Mouse (Mus musculus) MEL (cell line): ENCODE results near the gene Cyp1a2.

Source experiments
- CTCF ChIP-seq, 3 experiments: IDR thresholded peaks in 2 of 3; conservative IDR thresholded peaks in 1 of 3; 2 replicates each; pipeline ENCODE4 v1.5.1; 2011 to 2012; ENCODE audit warnings: low read length in 3 of 3, low read depth in 2 of 3, mild to moderate bottlenecking in 2 of 3, improper control_type of control experiment in 1 of 3, inconsistent platforms in 1 of 3, mixed read lengths in 1 of 3, moderate library complexity in 1 of 3; ENCODE audit not compliant: control insufficient read depth in 1 of 3, insufficient read depth in 1 of 3, poor library complexity in 1 of 3, severe bottlenecking in 1 of 3
- E2F4 ChIP-seq: IDR thresholded peaks from 2 replicates; pipeline ENCODE4 v1.6.1; 2011; ENCODE audit warnings: low read depth, low read length, improper control_type of control experiment, borderline replicate concordance
- GABPA ChIP-seq: IDR thresholded peaks from 2 replicates; pipeline ENCODE4 v1.6.1; 2012; ENCODE audit warnings: low read depth, mild to moderate bottlenecking, inconsistent platforms, low read length, improper control_type of control experiment, moderate library complexity
- KAT2A ChIP-seq: conservative IDR thresholded peaks from 2 replicates; pipeline ENCODE4 v1.6.1; 2012; ENCODE audit warnings: low read depth, low read length, improper control_type of control experiment, inconsistent platforms
- MAX ChIP-seq: IDR thresholded peaks from 2 replicates; pipeline ENCODE4 v1.6.1; 2011; ENCODE audit warnings: low read length, improper control_type of control experiment
- MEF2A ChIP-seq: IDR thresholded peaks from 2 replicates; pipeline ENCODE4 v1.6.1; 2014; ENCODE audit warnings: low read depth, mild to moderate bottlenecking, inconsistent platforms, low read length, improper control_type of control experiment; ENCODE audit not compliant: poor library complexity, insufficient replicate concordance, severe bottlenecking; ENCODE audit errors: extremely low read depth
- POLR2A ChIP-seq, 2 experiments: IDR thresholded peaks; 2 replicates each; pipeline ENCODE4 v1.6.1; 2011 to 2012; ENCODE audit warnings: low read length in 2 of 2, mild to moderate bottlenecking in 2 of 2, control low read depth in 1 of 2, improper control_type of control experiment in 1 of 2, low read depth in 1 of 2, moderate library complexity in 1 of 2; ENCODE audit not compliant: control insufficient read depth in 1 of 2, insufficient read depth in 1 of 2, poor library complexity in 1 of 2
- SIN3A ChIP-seq: IDR thresholded peaks from 2 replicates; pipeline ENCODE4 v1.6.1; 2012; ENCODE audit warnings: low read length, improper control_type of control experiment, inconsistent platforms
- TCF12 ChIP-seq: IDR thresholded peaks from 2 replicates; pipeline ENCODE4 v1.6.1; 2014; ENCODE audit warnings: low read depth, mild to moderate bottlenecking, inconsistent platforms, low read length, improper control_type of control experiment, moderate library complexity

DNA sequence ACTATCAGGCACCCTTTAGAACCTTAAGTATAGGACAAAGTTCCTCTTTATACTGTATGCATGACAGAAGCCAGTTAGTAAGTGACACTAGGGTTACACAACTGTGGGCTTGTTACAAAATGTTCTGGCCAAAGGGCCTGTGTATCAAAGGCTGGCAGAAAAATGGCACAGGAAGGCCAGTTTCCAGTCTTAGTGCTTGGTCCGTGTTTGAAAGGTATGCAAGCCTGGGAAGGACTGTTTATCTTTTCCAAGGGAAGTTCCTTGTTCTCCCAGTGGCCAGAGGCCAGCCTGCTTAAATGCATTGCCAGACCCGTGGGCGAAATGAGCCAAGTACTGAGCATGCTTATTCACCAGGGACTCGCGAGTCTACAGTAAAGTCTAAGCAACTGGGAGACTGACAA lies 39.8 kb upstream of the Cyp1a2 start:
- TF ChIP-seq POLR2A (IDR thresholded peaks at IDR 0.05; ENCODE audit: control insufficient read depth in 1 of 2, insufficient read depth in 1 of 2, low read depth in 1 of 2, low read length in 2 of 2, poor library complexity in 1 of 2): no peak
- no peak for TF ChIP-seq SIN3A
- no peak for TF ChIP-seq CTCF (IDR thresholded peaks at IDR 0.05 in 2 of 3, conservative IDR thresholded peaks at IDR 0.05 in 1 of 3; ENCODE audit: control insufficient read depth in 1 of 3, insufficient read depth in 1 of 3, low read depth in 2 of 3, low read length in 3 of 3, poor library complexity in 1 of 3, severe bottlenecking in 1 of 3)
- TF ChIP-seq E2F4: no peak
- TF ChIP-seq KAT2A: no peak
- no peak for TF ChIP-seq GABPA
- no peak for TF ChIP-seq MAX
- no peak for TF ChIP-seq TCF12
- TF ChIP-seq MEF2A: no peak
